Mouse (Mus musculus): ENCODE results near the gene Ahcy. TPM values are rescaled to one million over a fixed set of nuclear protein-coding genes. Genes with fewer than 3 reads are reported as not detected.

Ahcy gene
- polyA plus RNA-seq, 1 experiment from 2014 or later: 14.4 TPM

- DNase-seq (ENCODE audit: low spot score) (peak; percentile 96), ATAC-seq (peak; percentile 94)
- H3K36me3 ChIP-seq (ENCODE audit: insufficient read depth, low read length): no peaks in the 10 kb centered on the region
- peaks cover 5% of the 10 kb centered on the region; the same call in 1 of the 2 replicates for H3K4me1 ChIP-seq (ENCODE audit: insufficient read depth, low read depth, low read length)
- H3K4me2 ChIP-seq (replicated peaks; ENCODE audit: low read depth, low read length): peak overlapping the region; percentile 82
- peak overlapping the region; percentile 63 for H3K27ac ChIP-seq (ENCODE audit: low read length)
- TF ChIP-seq EP300 (IDR thresholded peaks at IDR 0.05): peak; percentile 18; the same call in 1 of the 2 replicates
- TF ChIP-seq CTCF (IDR thresholded peaks at IDR 0.05): peak; percentile 16; the same call in 1 of the 2 replicates
- no peak overlapping the region for H3K9ac ChIP-seq (replicated peaks; ENCODE audit: low read depth)
- no peaks in the 10 kb centered on the region for H3K9me3 ChIP-seq (ENCODE audit: low read length)
- 1% methylated on average over 45 of the region's 45 CpGs for WGBS
- no peaks in the 10 kb centered on the region for H3K27me3 ChIP-seq (replicated peaks; ENCODE audit: insufficient read depth, low read length)
- peak overlapping the region; percentile 45 for H3K4me3 ChIP-seq (ENCODE audit: low read depth, low read length)
Observed at GRCm38 (mm10) chr2:155050504-155051236, 23.6 kb downstream of the Ahcy start.

- TF ChIP-seq CTCF (IDR thresholded peaks at IDR 0.05) (no peak), EP300 (IDR thresholded peaks at IDR 0.05) (no peak; the same call in 1 of the 2 replicates)
- H3K27me3 ChIP-seq (replicated peaks; ENCODE audit: insufficient read depth, low read length): no peaks in the 10 kb centered on the region
- WGBS: 11% methylated on average over 5 of the region's 5 CpGs
- peak; percentile 32 for ATAC-seq
- H3K4me1 ChIP-seq (ENCODE audit: insufficient read depth, low read depth, low read length): peaks cover 5% of the 10 kb centered on the region; the same call in 1 of the 2 replicates
- peak overlapping the region; percentile 82 for H3K4me2 ChIP-seq (replicated peaks; ENCODE audit: low read depth, low read length)
- H3K9ac ChIP-seq (replicated peaks; ENCODE audit: low read depth): no peak overlapping the region
- H3K36me3 ChIP-seq (ENCODE audit: insufficient read depth, low read length): no peaks in the 10 kb centered on the region
- DNase-seq (ENCODE audit: low spot score): peak; percentile 45
- no peak overlapping the region; the same call in 1 of the 2 replicates for H3K27ac ChIP-seq (ENCODE audit: low read length)
- no peaks in the 10 kb centered on the region for H3K9me3 ChIP-seq (ENCODE audit: low read length)
- H3K4me3 ChIP-seq (ENCODE audit: low read depth, low read length): peak overlapping the region; percentile 45
Observed at GRCm38 (mm10) chr2:155050108-155050503, 24.2 kb downstream of the Ahcy start.

GRCm38 (mm10) chr2:155047452-155048178, 26.7 kb downstream of the Ahcy start:
- no peak for ATAC-seq
- Histone ChIP-seq H3K27me3 (replicated peaks; ENCODE audit: insufficient read depth, low read length) (no peaks in the 10 kb centered on the region), H3K4me2 (replicated peaks; ENCODE audit: low read depth, low read length) (no peak overlapping the region), H3K27ac (ENCODE audit: low read length) (no peak overlapping the region), H3K9me3 (ENCODE audit: low read length) (no peaks in the 10 kb centered on the region), H3K36me3 (ENCODE audit: insufficient read depth, low read length) (no peaks in the 10 kb centered on the region), H3K9ac (replicated peaks; ENCODE audit: low read depth) (no peak overlapping the region), H3K4me1 (ENCODE audit: insufficient read depth, low read depth, low read length) (peaks cover 5% of the 10 kb centered on the region; the same call in 1 of the 2 replicates), H3K4me3 (ENCODE audit: low read depth, low read length) (no peak overlapping the region)
- DNase-seq (ENCODE audit: low spot score): no peak
- TF ChIP-seq CTCF (IDR thresholded peaks at IDR 0.05) (no peak), EP300 (IDR thresholded peaks at IDR 0.05) (no peak)
- WGBS: 68% methylated on average over 7 of the region's 7 CpGs

- DNase-seq (ENCODE audit: low spot score) (peak; percentile 39), ATAC-seq (no peak)
- Histone ChIP-seq H3K4me3 (ENCODE audit: low read depth, low read length) (no peak overlapping the region), H3K36me3 (ENCODE audit: insufficient read depth, low read length) (no peaks in the 10 kb centered on the region), H3K4me2 (replicated peaks; ENCODE audit: low read depth, low read length) (no peak overlapping the region), H3K9ac (replicated peaks; ENCODE audit: low read depth) (no peak overlapping the region), H3K4me1 (ENCODE audit: insufficient read depth, low read depth, low read length) (peaks cover 4% of the 10 kb centered on the region; the same call in 1 of the 2 replicates), H3K27me3 (replicated peaks; ENCODE audit: insufficient read depth, low read length) (no peaks in the 10 kb centered on the region), H3K9me3 (ENCODE audit: low read length) (no peaks in the 10 kb centered on the region), H3K27ac (ENCODE audit: low read length) (no peak overlapping the region)
- WGBS: 74% methylated on average over 2 of the region's 2 CpGs
- no peak for TF ChIP-seq EP300 (IDR thresholded peaks at IDR 0.05)
Observed at GRCm38 (mm10) chr2:155046803-155047202, 27.5 kb downstream of the Ahcy start.

GRCm38 (mm10) chr2:155045075-155045474, 29.2 kb downstream of the Ahcy start:
- Histone ChIP-seq H3K27ac (ENCODE audit: low read length) (no peak overlapping the region), H3K27me3 (replicated peaks; ENCODE audit: insufficient read depth, low read length) (no peaks in the 10 kb centered on the region), H3K4me3 (ENCODE audit: low read depth, low read length) (no peak overlapping the region), H3K9me3 (ENCODE audit: low read length) (no peaks in the 10 kb centered on the region), H3K9ac (replicated peaks; ENCODE audit: low read depth) (no peak overlapping the region), H3K36me3 (ENCODE audit: insufficient read depth, low read length) (no peaks in the 10 kb centered on the region), H3K4me2 (replicated peaks; ENCODE audit: low read depth, low read length) (no peak overlapping the region), H3K4me1 (ENCODE audit: insufficient read depth, low read depth, low read length) (no peaks in the 10 kb centered on the region)
- TF ChIP-seq EP300 (IDR thresholded peaks at IDR 0.05) (no peak), CTCF (IDR thresholded peaks at IDR 0.05) (no peak)
- whole genome bisulfite sequencing: 70% methylated on average over 3 of the region's 3 CpGs
- ATAC-seq (no peak), DNase-seq (ENCODE audit: low spot score) (no peak)

GRCm38 (mm10) chr2:155044542-155044941, 29.8 kb downstream of the Ahcy start:
- no peak overlapping the region for H3K4me3 ChIP-seq (ENCODE audit: low read depth, low read length)
- H3K4me2 ChIP-seq (replicated peaks; ENCODE audit: low read depth, low read length): no peak overlapping the region
- no peak overlapping the region for H3K27ac ChIP-seq (ENCODE audit: low read length)
- no peaks in the 10 kb centered on the region for H3K36me3 ChIP-seq (ENCODE audit: insufficient read depth, low read length)
- 79% methylated on average over 3 of the region's 3 CpGs for WGBS
- H3K9me3 ChIP-seq (ENCODE audit: low read length): no peaks in the 10 kb centered on the region
- no peaks in the 10 kb centered on the region for H3K27me3 ChIP-seq (replicated peaks; ENCODE audit: insufficient read depth, low read length)
- DNase-seq (ENCODE audit: low spot score) (no peak), ATAC-seq (no peak)
- no peak overlapping the region for H3K9ac ChIP-seq (replicated peaks; ENCODE audit: low read depth)
- TF ChIP-seq CTCF (IDR thresholded peaks at IDR 0.05): no peak
- TF ChIP-seq EP300 (IDR thresholded peaks at IDR 0.05): no peak
- H3K4me1 ChIP-seq (ENCODE audit: insufficient read depth, low read depth, low read length): no peaks in the 10 kb centered on the region
